Mouse (Mus musculus): ENCODE data around the gene Pdzph1. TPM values are rescaled to one million over a fixed set of nuclear protein-coding genes. Genes with fewer than 3 reads are reported as not detected.
A peak's percentile ranks its signal among the peaks of the same experiment; 100 is the strongest.

Gene Pdzph1
- polyA plus RNA-seq, 1 experiment from 2014 or later = 12.6 TPM

DNA sequence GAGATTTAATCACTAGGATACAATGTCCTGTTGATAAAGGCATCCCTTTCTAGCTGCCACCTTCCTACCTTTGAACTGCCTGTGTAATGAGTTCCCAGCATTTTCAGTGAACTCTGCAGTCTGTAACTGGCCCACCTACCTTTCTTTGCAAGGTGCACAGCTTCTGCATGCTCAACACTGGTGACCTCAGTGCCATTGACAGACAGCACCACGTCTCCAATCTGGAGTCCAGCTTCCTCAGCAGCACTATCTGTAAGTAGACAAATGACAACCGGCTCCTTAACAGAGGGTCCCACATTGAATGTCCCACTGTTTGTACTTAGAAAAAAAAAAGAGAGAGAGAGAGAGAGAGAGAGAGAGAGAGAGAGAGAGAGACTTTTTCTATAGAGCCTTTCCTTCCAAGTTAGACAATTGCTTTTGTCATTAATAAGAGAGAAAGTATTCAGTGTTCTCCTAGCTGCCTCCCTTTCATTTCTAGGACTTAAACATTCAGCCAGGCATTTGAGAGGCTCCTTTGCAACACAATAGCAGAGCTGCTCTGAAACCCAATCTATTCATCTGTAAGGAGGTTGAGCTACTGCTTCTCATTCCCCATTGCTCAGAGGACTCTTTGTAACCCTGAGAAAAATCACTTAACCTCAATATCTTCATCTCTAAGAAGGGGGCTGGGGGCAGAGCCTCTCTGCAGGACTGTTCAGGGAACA lies 58.7 kb downstream of the Pdzph1 start:
- WGBS = 0% methylated on average over 2 of the region's 2 CpGs
- H3K27me3 ChIP-seq (replicated peaks; ENCODE audit: control insufficient read depth, insufficient read depth, low read length) = no peaks in the 10 kb centered on the region
- H3K9me3 ChIP-seq (replicated peaks; ENCODE audit: control insufficient read depth, low read length) = no peaks in the 10 kb centered on the region
- H3K9ac ChIP-seq (ENCODE audit: low read length) = no peak overlapping the region
- H3K4me3 ChIP-seq (ENCODE audit: low read depth, low read length) = no peak overlapping the region
- peaks cover 4% of the 10 kb centered on the region; the same call in 1 of the 2 replicates for H3K4me1 ChIP-seq (ENCODE audit: control insufficient read depth, insufficient read depth, low read length)
- H3K4me2 ChIP-seq (ENCODE audit: low read length) = peak overlapping the region; percentile 30
- DNase-seq (ENCODE audit: low spot score) = peak; percentile 72
- no peaks in the 10 kb centered on the region for H3K36me3 ChIP-seq (ENCODE audit: control insufficient read depth, insufficient read depth, low read length)
- ATAC-seq = peak; percentile 82
- H3K27ac ChIP-seq (ENCODE audit: low read depth, low read length) = peak overlapping the region; percentile 49; the same call in 1 of the 2 replicates

DNA sequence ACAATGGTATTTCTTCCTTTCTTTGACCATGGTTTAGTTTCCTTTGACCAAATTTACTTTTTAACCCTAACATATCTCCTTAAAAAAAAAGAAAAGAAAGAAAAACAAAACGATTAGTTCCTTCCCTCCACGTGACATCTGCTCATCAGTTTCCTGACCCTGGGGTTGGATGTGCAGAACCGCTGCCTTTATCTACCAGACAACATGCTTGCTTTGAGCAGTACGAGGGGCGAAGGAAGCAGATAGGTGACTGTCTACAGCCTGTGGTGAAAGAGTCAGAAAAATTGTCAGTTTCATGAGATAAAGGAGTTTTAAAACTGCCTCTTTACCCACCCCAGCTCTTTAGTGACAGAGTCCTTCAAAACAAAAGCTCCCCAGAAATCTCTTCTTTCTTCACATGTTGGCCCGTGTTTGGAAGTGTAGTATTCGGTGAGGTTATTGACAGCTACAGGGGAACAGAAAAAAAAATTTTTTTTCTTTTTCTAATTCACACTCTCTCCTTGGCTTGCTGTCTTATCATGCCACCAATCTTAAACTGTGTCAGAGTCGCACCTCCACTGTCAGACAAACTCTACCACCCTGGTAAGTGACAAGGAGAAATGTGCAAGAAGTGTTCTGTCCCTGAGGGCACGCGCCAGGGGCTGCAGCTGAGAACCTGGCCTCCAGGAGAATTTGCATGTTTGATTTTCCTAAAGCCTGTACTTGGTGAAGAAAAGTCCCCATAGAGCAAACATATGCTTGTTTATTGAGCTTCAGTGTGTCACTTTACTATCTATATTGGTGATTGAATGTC lies 66.2 kb downstream of the Pdzph1 start:
- ATAC-seq = no peak
- Histone ChIP-seq H3K4me3 (ENCODE audit: low read depth, low read length) (no peak overlapping the region), H3K27ac (ENCODE audit: low read depth, low read length) (no peak overlapping the region), H3K9me3 (replicated peaks; ENCODE audit: control insufficient read depth, low read length) (no peaks in the 10 kb centered on the region), H3K4me1 (ENCODE audit: control insufficient read depth, insufficient read depth, low read length) (no peaks in the 10 kb centered on the region), H3K27me3 (replicated peaks; ENCODE audit: control insufficient read depth, insufficient read depth, low read length) (no peaks in the 10 kb centered on the region), H3K9ac (ENCODE audit: low read length) (no peak overlapping the region), H3K36me3 (ENCODE audit: control insufficient read depth, insufficient read depth, low read length) (no peaks in the 10 kb centered on the region), H3K4me2 (ENCODE audit: low read length) (no peak overlapping the region)
- 84% methylated on average over 10 of the region's 10 CpGs for WGBS
- DNase-seq (ENCODE audit: low spot score) = no peak

DNA sequence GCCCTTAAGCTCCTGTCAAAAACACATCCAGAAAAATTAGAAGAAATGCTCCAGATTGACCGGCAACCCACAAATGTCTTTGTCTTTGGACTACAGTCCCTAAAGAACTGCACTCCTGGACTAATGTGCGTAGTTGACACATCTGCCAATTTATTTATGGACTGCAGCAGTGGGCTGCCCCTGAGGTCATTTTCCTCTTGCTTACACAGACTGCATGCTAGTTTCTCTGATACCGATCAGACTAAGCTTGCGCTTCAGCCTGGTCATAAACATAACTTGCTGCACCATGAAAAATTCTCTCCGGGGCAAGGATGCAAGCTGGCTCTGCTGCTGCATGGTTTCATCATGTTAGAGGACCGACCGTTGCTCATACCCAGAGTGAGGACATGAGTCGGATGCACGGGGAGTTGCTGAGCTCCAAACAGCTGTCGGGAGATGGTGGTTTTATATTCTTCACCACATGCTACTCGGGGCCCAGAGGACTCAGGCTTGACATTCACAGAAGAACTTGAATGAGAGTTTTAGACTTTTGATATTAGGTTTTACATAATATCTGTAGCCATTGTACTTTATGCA lies 67.2 kb downstream of the Pdzph1 start:
- 91% methylated on average over 11 of the region's 11 CpGs for WGBS
- Histone ChIP-seq H3K9ac (ENCODE audit: low read length) (no peak overlapping the region), H3K36me3 (ENCODE audit: control insufficient read depth, insufficient read depth, low read length) (no peaks in the 10 kb centered on the region), H3K9me3 (replicated peaks; ENCODE audit: control insufficient read depth, low read length) (no peaks in the 10 kb centered on the region), H3K4me3 (ENCODE audit: low read depth, low read length) (no peak overlapping the region), H3K4me1 (ENCODE audit: control insufficient read depth, insufficient read depth, low read length) (no peaks in the 10 kb centered on the region), H3K27me3 (replicated peaks; ENCODE audit: control insufficient read depth, insufficient read depth, low read length) (no peaks in the 10 kb centered on the region), H3K4me2 (ENCODE audit: low read length) (no peak overlapping the region), H3K27ac (ENCODE audit: low read depth, low read length) (no peak overlapping the region)
- ATAC-seq = no peak
- no peak for DNase-seq (ENCODE audit: low spot score)

DNA sequence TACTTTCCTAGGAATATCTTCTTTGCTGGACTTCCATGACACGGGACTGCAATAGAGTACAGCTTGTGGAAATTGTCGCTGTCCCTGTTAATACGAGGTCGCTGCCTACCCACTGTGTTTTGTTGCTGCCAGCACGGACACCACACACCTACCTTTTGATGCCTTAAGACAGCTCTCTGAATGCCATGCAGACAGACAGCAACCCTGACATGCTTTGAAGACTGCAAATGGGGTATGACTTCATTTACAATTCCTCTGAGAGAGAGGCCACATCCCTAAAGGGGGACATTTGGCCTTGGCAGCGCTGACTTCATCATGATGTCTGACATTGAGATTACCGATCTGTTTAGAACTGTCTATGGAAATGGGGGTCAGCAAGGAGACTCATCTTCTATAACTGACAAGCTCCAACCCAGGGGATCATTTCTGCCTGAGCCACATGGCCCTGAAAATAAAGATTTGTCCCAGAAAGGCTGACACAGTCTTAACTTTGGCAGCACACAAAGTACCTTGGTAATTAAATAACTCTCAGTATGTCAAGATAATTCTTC lies 67.8 kb downstream of the Pdzph1 start:
- Histone ChIP-seq H3K36me3 (ENCODE audit: control insufficient read depth, insufficient read depth, low read length) (no peaks in the 10 kb centered on the region), H3K27ac (ENCODE audit: low read depth, low read length) (no peak overlapping the region), H3K9me3 (replicated peaks; ENCODE audit: control insufficient read depth, low read length) (no peaks in the 10 kb centered on the region), H3K27me3 (replicated peaks; ENCODE audit: control insufficient read depth, insufficient read depth, low read length) (no peaks in the 10 kb centered on the region), H3K4me1 (ENCODE audit: control insufficient read depth, insufficient read depth, low read length) (no peaks in the 10 kb centered on the region), H3K4me3 (ENCODE audit: low read depth, low read length) (no peak overlapping the region), H3K4me2 (ENCODE audit: low read length) (no peak overlapping the region), H3K9ac (ENCODE audit: low read length) (no peak overlapping the region)
- ATAC-seq (no peak), DNase-seq (ENCODE audit: low spot score) (no peak)
- 81% methylated on average over 7 of the region's 7 CpGs for WGBS

DNA sequence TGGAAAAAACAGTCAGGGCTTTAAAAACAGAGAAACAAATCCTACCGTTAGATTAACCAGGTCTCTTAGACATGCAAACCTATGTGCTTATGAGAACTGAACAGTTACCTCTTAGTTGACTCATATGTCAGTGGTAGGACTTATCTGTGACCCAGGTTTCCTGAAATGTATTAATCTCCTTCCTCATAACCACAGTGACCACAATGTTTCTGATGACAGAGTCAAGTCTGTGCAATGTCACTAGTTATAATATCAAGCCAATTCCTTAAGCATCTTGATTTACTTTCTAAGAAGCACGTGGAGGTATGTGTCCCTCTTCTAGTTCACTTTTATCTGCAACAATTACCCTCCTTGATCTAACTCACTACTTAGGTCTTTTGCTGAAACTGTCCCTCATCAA lies 68.4 kb downstream of the Pdzph1 start:
- 88% methylated on average over 2 of the region's 2 CpGs for WGBS
- H3K4me3 ChIP-seq (ENCODE audit: low read depth, low read length) = no peak overlapping the region
- H3K27me3 ChIP-seq (replicated peaks; ENCODE audit: control insufficient read depth, insufficient read depth, low read length) = no peaks in the 10 kb centered on the region
- H3K4me1 ChIP-seq (ENCODE audit: control insufficient read depth, insufficient read depth, low read length) = no peaks in the 10 kb centered on the region
- H3K9ac ChIP-seq (ENCODE audit: low read length) = no peak overlapping the region
- H3K27ac ChIP-seq (ENCODE audit: low read depth, low read length) = no peak overlapping the region
- no peak for ATAC-seq
- no peak overlapping the region for H3K4me2 ChIP-seq (ENCODE audit: low read length)
- no peak for DNase-seq (ENCODE audit: low spot score)
- no peaks in the 10 kb centered on the region for H3K36me3 ChIP-seq (ENCODE audit: control insufficient read depth, insufficient read depth, low read length)
- no peaks in the 10 kb centered on the region for H3K9me3 ChIP-seq (replicated peaks; ENCODE audit: control insufficient read depth, low read length)

DNA sequence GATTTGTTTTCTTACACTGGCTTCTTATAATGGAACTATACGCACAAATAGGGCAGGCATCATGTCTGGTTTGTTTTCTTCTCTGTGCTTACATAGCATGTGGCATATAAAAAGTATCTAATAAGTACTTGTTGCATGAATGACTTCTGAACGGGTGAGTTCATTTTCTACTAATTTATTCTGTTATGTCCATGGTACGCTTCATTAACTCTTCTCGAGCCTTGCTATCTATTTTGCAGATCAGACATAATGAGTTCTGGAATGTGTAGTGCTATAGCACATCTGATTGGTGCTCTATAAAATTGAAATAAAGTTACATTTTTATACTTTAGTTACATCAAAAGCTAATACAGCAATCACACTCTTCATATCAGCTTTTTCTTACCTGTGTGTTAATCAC lies 71.2 kb downstream of the Pdzph1 start:
- no peaks in the 10 kb centered on the region for H3K27me3 ChIP-seq (replicated peaks; ENCODE audit: control insufficient read depth, insufficient read depth, low read length)
- no peak overlapping the region for H3K27ac ChIP-seq (ENCODE audit: low read depth, low read length)
- no peaks in the 10 kb centered on the region for H3K9me3 ChIP-seq (replicated peaks; ENCODE audit: control insufficient read depth, low read length)
- 21% methylated on average over 4 of the region's 4 CpGs for WGBS
- no peak overlapping the region for H3K4me2 ChIP-seq (ENCODE audit: low read length)
- H3K4me3 ChIP-seq (ENCODE audit: low read depth, low read length) = no peak overlapping the region
- DNase-seq (ENCODE audit: low spot score) = no peak
- no peaks in the 10 kb centered on the region for H3K4me1 ChIP-seq (ENCODE audit: control insufficient read depth, insufficient read depth, low read length)
- ATAC-seq = no peak
- H3K36me3 ChIP-seq (ENCODE audit: control insufficient read depth, insufficient read depth, low read length) = no peaks in the 10 kb centered on the region
- no peak overlapping the region for H3K9ac ChIP-seq (ENCODE audit: low read length)

DNA sequence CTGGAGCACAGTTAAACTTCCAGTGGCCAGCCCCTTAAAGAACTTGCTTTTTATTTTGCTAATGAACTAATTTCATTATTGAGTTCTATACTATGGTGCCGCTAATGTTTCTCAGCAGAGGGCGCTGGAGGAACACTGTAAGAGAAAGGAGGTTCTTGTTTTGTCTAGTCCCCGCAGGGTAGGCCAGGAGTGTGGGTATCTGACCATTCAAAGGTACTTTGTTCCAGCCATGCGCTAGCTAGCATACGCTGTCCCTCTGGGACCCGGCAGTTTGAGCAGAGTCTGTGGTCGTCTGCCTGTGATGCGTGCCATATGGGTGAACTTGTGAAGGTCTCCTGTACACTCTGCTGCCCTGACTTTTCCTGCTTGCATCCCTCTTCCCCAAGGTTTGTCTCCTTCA lies 72.1 kb downstream of the Pdzph1 start:
- 2% methylated on average over 8 of the region's 8 CpGs for WGBS

DNA sequence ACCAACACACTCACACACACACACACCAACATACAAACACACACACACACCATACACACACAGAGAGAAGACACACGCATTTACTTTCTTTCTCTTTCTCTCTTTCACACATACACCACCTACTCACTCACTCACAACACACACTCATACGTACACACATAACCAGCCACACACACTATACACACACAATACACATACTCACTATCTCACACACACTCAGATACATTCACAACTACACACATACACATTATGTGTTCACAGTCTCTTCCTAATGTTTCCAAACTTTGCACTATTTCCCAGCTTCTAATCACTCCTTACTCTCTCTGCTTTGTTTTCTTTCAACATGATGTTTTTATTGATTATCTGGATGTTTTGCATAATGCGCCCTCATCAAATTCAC lies 72.6 kb downstream of the Pdzph1 start:
- no peak overlapping the region for H3K27ac ChIP-seq (ENCODE audit: low read depth, low read length)
- ATAC-seq (peak; percentile 3; the same call in 1 of the 2 replicates), DNase-seq (ENCODE audit: low spot score) (no peak)
- H3K9ac ChIP-seq (ENCODE audit: low read length) = no peak overlapping the region
- 82% methylated on average over 3 of the region's 3 CpGs for WGBS
- H3K4me1 ChIP-seq (ENCODE audit: control insufficient read depth, insufficient read depth, low read length) = no peaks in the 10 kb centered on the region
- no peaks in the 10 kb centered on the region for H3K27me3 ChIP-seq (replicated peaks; ENCODE audit: control insufficient read depth, insufficient read depth, low read length)
- no peaks in the 10 kb centered on the region for H3K9me3 ChIP-seq (replicated peaks; ENCODE audit: control insufficient read depth, low read length)
- H3K36me3 ChIP-seq (ENCODE audit: control insufficient read depth, insufficient read depth, low read length) = no peaks in the 10 kb centered on the region
- H3K4me2 ChIP-seq (ENCODE audit: low read length) = no peak overlapping the region
- no peak overlapping the region for H3K4me3 ChIP-seq (ENCODE audit: low read depth, low read length)

More for the DNA sequence above, 72.1 kb downstream of the Pdzph1 start:
- Histone ChIP-seq H3K36me3 (ENCODE audit: control insufficient read depth, insufficient read depth, low read length) (no peaks in the 10 kb centered on the region), H3K9ac (ENCODE audit: low read length) (no peak overlapping the region), H3K4me2 (ENCODE audit: low read length) (peak overlapping the region; percentile 37; the same call in 1 of the 2 replicates), H3K9me3 (replicated peaks; ENCODE audit: control insufficient read depth, low read length) (no peaks in the 10 kb centered on the region), H3K27ac (ENCODE audit: low read depth, low read length) (no peak overlapping the region), H3K4me3 (ENCODE audit: low read depth, low read length) (no peak overlapping the region), H3K27me3 (replicated peaks; ENCODE audit: control insufficient read depth, insufficient read depth, low read length) (no peaks in the 10 kb centered on the region), H3K4me1 (ENCODE audit: control insufficient read depth, insufficient read depth, low read length) (no peaks in the 10 kb centered on the region)
- DNase-seq (ENCODE audit: low spot score) (peak; percentile 87), ATAC-seq (peak; percentile 92)
